Mouse (Mus musculus): ENCODE data around the gene Chmp5. TPM values are rescaled to one million over a fixed set of nuclear protein-coding genes. Genes with fewer than 3 reads are reported as not detected.
A peak's percentile ranks its signal among the peaks of the same experiment; 100 is the strongest.
"Not testable (repeated sequence)": the region's sequence is repeated elsewhere in the genome, so short reads cannot be mapped to it uniquely, and the experiment has no call there.

Chmp5 gene
- polyA plus RNA-seq, 1 experiment from 2014 or later: 150 TPM

GRCm38 (mm10) chr4:40921288-40921687 lies 26.9 kb upstream of the Chmp5 start:
- no peak for ATAC-seq (ENCODE audit: low FRiP score, low read depth)
- H3K36me3 ChIP-seq: no peaks in the 10 kb centered on the region
- no peaks in the 10 kb centered on the region for H3K27me3 ChIP-seq
- no peak overlapping the region for H3K27ac ChIP-seq (replicated peaks)
- no peak overlapping the region for H3K4me3 ChIP-seq
- no peak overlapping the region for H3K9ac ChIP-seq
- WGBS: 75% methylated on average over 3 of the region's 3 CpGs
- no peaks in the 10 kb centered on the region for H3K4me1 ChIP-seq (replicated peaks)
- H3K9me3 ChIP-seq: no peaks in the 10 kb centered on the region
- H3K4me2 ChIP-seq: no peak overlapping the region

GRCm38 (mm10) chr4:40923087-40923651 lies 25.0 kb upstream of the Chmp5 start:
- Histone ChIP-seq H3K27me3 (no peaks in the 10 kb centered on the region), H3K27ac (replicated peaks) (no peak overlapping the region), H3K36me3 (no peaks in the 10 kb centered on the region), H3K9me3 (no peaks in the 10 kb centered on the region), H3K4me2 (no peak overlapping the region), H3K9ac (no peak overlapping the region), H3K4me3 (no peak overlapping the region), H3K4me1 (replicated peaks) (no peaks in the 10 kb centered on the region)
- ATAC-seq (ENCODE audit: low FRiP score, low read depth): no peak
- WGBS: 85% methylated on average over 6 of the region's 6 CpGs

GRCm38 (mm10) chr4:40925568-40925967 lies 22.6 kb upstream of the Chmp5 start:
- H3K9me3 ChIP-seq: no peaks in the 10 kb centered on the region
- no peaks in the 10 kb centered on the region for H3K27me3 ChIP-seq
- ATAC-seq (ENCODE audit: low FRiP score, low read depth): no peak
- H3K4me3 ChIP-seq: no peak overlapping the region
- H3K36me3 ChIP-seq: no peaks in the 10 kb centered on the region
- no peak overlapping the region for H3K4me2 ChIP-seq
- H3K27ac ChIP-seq (replicated peaks): no peak overlapping the region
- no peaks in the 10 kb centered on the region for H3K4me1 ChIP-seq (replicated peaks)
- WGBS: 35% methylated on average over 3 of the region's 3 CpGs
- no peak overlapping the region for H3K9ac ChIP-seq

GRCm38 (mm10) chr4:40929046-40929445 lies 19.2 kb upstream of the Chmp5 start:
- Histone ChIP-seq H3K9me3 (no peaks in the 10 kb centered on the region), H3K4me1 (replicated peaks) (no peaks in the 10 kb centered on the region), H3K4me3 (no peak overlapping the region), H3K4me2 (no peak overlapping the region), H3K9ac (no peak overlapping the region), H3K27me3 (no peaks in the 10 kb centered on the region), H3K36me3 (peaks cover 3% of the 10 kb centered on the region; the same call in 1 of the 2 replicates), H3K27ac (replicated peaks) (no peak overlapping the region)
- WGBS: 82% methylated on average over 7 of the region's 7 CpGs
- no peak for ATAC-seq (ENCODE audit: low FRiP score, low read depth)

GRCm38 (mm10) chr4:40933694-40934093 lies 14.5 kb upstream of the Chmp5 start:
- Histone ChIP-seq H3K36me3 (peaks cover 32% of the 10 kb centered on the region), H3K4me3 (no peak overlapping the region), H3K27me3 (no peaks in the 10 kb centered on the region), H3K4me1 (replicated peaks) (no peaks in the 10 kb centered on the region), H3K9me3 (no peaks in the 10 kb centered on the region), H3K4me2 (no peak overlapping the region), H3K27ac (replicated peaks) (no peak overlapping the region), H3K9ac (no peak overlapping the region)
- no peak for ATAC-seq (ENCODE audit: low FRiP score, low read depth)
- WGBS: 96% methylated on average over 5 of the region's 5 CpGs

GRCm38 (mm10) chr4:40934369-40934768 lies 13.8 kb upstream of the Chmp5 start:
- not testable (repeated sequence) for H3K27ac ChIP-seq (replicated peaks); H3K27me3 ChIP-seq; H3K4me3 ChIP-seq; H3K9ac ChIP-seq; H3K9me3 ChIP-seq; ATAC-seq (ENCODE audit: low FRiP score, low read depth); H3K4me1 ChIP-seq (replicated peaks); H3K4me2 ChIP-seq
- peaks cover 39% of the 10 kb centered on the region for H3K36me3 ChIP-seq
- 90% methylated on average over 3 of the region's 3 CpGs for WGBS

GRCm38 (mm10) chr4:40936175-40936839 lies 11.9 kb upstream of the Chmp5 start:
- Histone ChIP-seq H3K4me1 (replicated peaks) (no peaks in the 10 kb centered on the region), H3K27me3 (no peaks in the 10 kb centered on the region), H3K4me3 (no peak overlapping the region), H3K27ac (replicated peaks) (peak overlapping the region; percentile 43; the same call in 1 of the 2 replicates), H3K9me3 (no peaks in the 10 kb centered on the region), H3K9ac (no peak overlapping the region), H3K4me2 (no peak overlapping the region), H3K36me3 (peaks cover 58% of the 10 kb centered on the region)
- peak; percentile 96 for ATAC-seq (ENCODE audit: low FRiP score, low read depth)
- WGBS: 62% methylated on average over 9 of the region's 9 CpGs

- no peak overlapping the region for H3K27ac ChIP-seq (replicated peaks)
- no peaks in the 10 kb centered on the region for H3K27me3 ChIP-seq
- ATAC-seq (ENCODE audit: low FRiP score, low read depth): no peak
- 96% methylated on average over 5 of the region's 5 CpGs for WGBS
- peaks cover 77% of the 10 kb centered on the region for H3K36me3 ChIP-seq
- no peak overlapping the region for H3K4me2 ChIP-seq
- H3K9me3 ChIP-seq: no peaks in the 10 kb centered on the region
- no peak overlapping the region for H3K9ac ChIP-seq
- H3K4me3 ChIP-seq: no peak overlapping the region
- H3K4me1 ChIP-seq (replicated peaks): no peaks in the 10 kb centered on the region
Measured at GRCm38 (mm10) chr4:40938793-40939192, 9.4 kb upstream of the Chmp5 start.

- peaks cover 53% of the 10 kb centered on the region for H3K36me3 ChIP-seq
- H3K9me3 ChIP-seq: no peaks in the 10 kb centered on the region
- H3K9ac ChIP-seq: no peak overlapping the region
- no peak for ATAC-seq (ENCODE audit: low FRiP score, low read depth)
- WGBS: 95% methylated on average over 5 of the region's 5 CpGs
- no peak overlapping the region for H3K4me2 ChIP-seq
- no peak overlapping the region for H3K4me3 ChIP-seq
- H3K27ac ChIP-seq (replicated peaks): no peak overlapping the region
- peaks cover 18% of the 10 kb centered on the region for H3K4me1 ChIP-seq (replicated peaks)
- no peaks in the 10 kb centered on the region for H3K27me3 ChIP-seq
Measured at GRCm38 (mm10) chr4:40943651-40944050, 4.6 kb upstream of the Chmp5 start.

- Histone ChIP-seq H3K27ac (replicated peaks) (no peak overlapping the region), H3K9ac (0 out of 2 replicates have a peak overlapping the region, but pooled peaks have one; percentile 81), H3K4me3 (peak overlapping the region; percentile 87), H3K4me1 (replicated peaks) (peaks cover 31% of the 10 kb centered on the region), H3K36me3 (peaks cover 27% of the 10 kb centered on the region), H3K9me3 (no peaks in the 10 kb centered on the region), H3K4me2 (peak overlapping the region; percentile 72), H3K27me3 (no peaks in the 10 kb centered on the region)
- WGBS: 89% methylated on average over 7 of the region's 7 CpGs
- ATAC-seq (ENCODE audit: low FRiP score, low read depth): no peak
Measured at GRCm38 (mm10) chr4:40946516-40947121, 1.6 kb upstream of the Chmp5 start.

GRCm38 (mm10) chr4:40947565-40948159 lies 545 bp upstream of the Chmp5 start:
- ATAC-seq (ENCODE audit: low FRiP score, low read depth): peak; percentile 86
- peak overlapping the region; percentile 88 for H3K27ac ChIP-seq (replicated peaks)
- under 1% methylated on average over 35 of the region's 40 CpGs for WGBS
- peak overlapping the region; percentile 81 for H3K9ac ChIP-seq
- H3K27me3 ChIP-seq: no peaks in the 10 kb centered on the region
- H3K4me1 ChIP-seq (replicated peaks): peaks cover 31% of the 10 kb centered on the region
- H3K9me3 ChIP-seq: no peaks in the 10 kb centered on the region
- H3K36me3 ChIP-seq: peaks cover 25% of the 10 kb centered on the region
- H3K4me2 ChIP-seq: peak overlapping the region; percentile 72
- peak overlapping the region; percentile 87 for H3K4me3 ChIP-seq

GRCm38 (mm10) chr4:40953521-40953920 lies 5.3 kb downstream of the Chmp5 start:
- no peaks in the 10 kb centered on the region for H3K9me3 ChIP-seq
- peaks cover 61% of the 10 kb centered on the region for H3K36me3 ChIP-seq
- H3K4me3 ChIP-seq: no peak overlapping the region
- ATAC-seq (ENCODE audit: low FRiP score, low read depth): no peak
- WGBS: 96% methylated on average over 1 of the region's 1 CpGs
- peaks cover 13% of the 10 kb centered on the region for H3K4me1 ChIP-seq (replicated peaks)
- no peak overlapping the region for H3K4me2 ChIP-seq
- H3K9ac ChIP-seq: no peak overlapping the region
- no peaks in the 10 kb centered on the region for H3K27me3 ChIP-seq
- H3K27ac ChIP-seq (replicated peaks): no peak overlapping the region

All from hindbrain, embryonic 15.5 days (tissue).